Mouse (Mus musculus): ENCODE measurements around the gene Fbln2. TPM values are rescaled to one million over a fixed set of nuclear protein-coding genes. Genes with fewer than 3 reads are reported as not detected.
A peak's percentile ranks its signal among the peaks of the same experiment; 100 is the strongest.

Gene Fbln2
- polyA plus RNA-seq, 1 experiment = 2.4 TPM

- no peak for TF ChIP-seq CTCF (IDR thresholded peaks at IDR 0.05; ENCODE audit: control insufficient read depth, insufficient read depth, insufficient replicate concordance, low read depth, low read length)
- no peak for TF ChIP-seq POLR2A (IDR thresholded peaks at IDR 0.05; ENCODE audit: control insufficient read depth, low read depth, low read length)
- H3K36me3 ChIP-seq (ENCODE audit: control insufficient read depth, insufficient read depth, low read length) = no peaks in the 10 kb centered on the region
- H3K4me3 ChIP-seq (ENCODE audit: control insufficient read depth, low read depth, low read length) = no peak overlapping the region
- H3K27me3 ChIP-seq (ENCODE audit: control insufficient read depth, insufficient read depth, low read length) = no peaks in the 10 kb centered on the region
- H3K4me1 ChIP-seq (ENCODE audit: control insufficient read depth, insufficient read depth, low read length) = no peaks in the 10 kb centered on the region
- no peak overlapping the region for H3K27ac ChIP-seq (ENCODE audit: control insufficient read depth, insufficient read depth, low read depth, low read length)
Observed at GRCm38 (mm10) chr6:91184776-91185175, 27.5 kb upstream of the Fbln2 start.

GRCm38 (mm10) chr6:91185502-91185901, 26.8 kb upstream of the Fbln2 start:
- Histone ChIP-seq H3K27ac (ENCODE audit: control insufficient read depth, insufficient read depth, low read depth, low read length) (no peak overlapping the region), H3K36me3 (ENCODE audit: control insufficient read depth, insufficient read depth, low read length) (no peaks in the 10 kb centered on the region), H3K27me3 (ENCODE audit: control insufficient read depth, insufficient read depth, low read length) (no peaks in the 10 kb centered on the region), H3K4me1 (ENCODE audit: control insufficient read depth, insufficient read depth, low read length) (no peaks in the 10 kb centered on the region), H3K4me3 (ENCODE audit: control insufficient read depth, low read depth, low read length) (no peak overlapping the region)
- TF ChIP-seq POLR2A (IDR thresholded peaks at IDR 0.05; ENCODE audit: control insufficient read depth, low read depth, low read length) (no peak), CTCF (IDR thresholded peaks at IDR 0.05; ENCODE audit: control insufficient read depth, insufficient read depth, insufficient replicate concordance, low read depth, low read length) (no peak)

- Histone ChIP-seq H3K36me3 (ENCODE audit: control insufficient read depth, insufficient read depth, low read length) (no peaks in the 10 kb centered on the region), H3K27ac (ENCODE audit: control insufficient read depth, insufficient read depth, low read depth, low read length) (no peak overlapping the region), H3K4me1 (ENCODE audit: control insufficient read depth, insufficient read depth, low read length) (no peaks in the 10 kb centered on the region), H3K27me3 (ENCODE audit: control insufficient read depth, insufficient read depth, low read length) (no peaks in the 10 kb centered on the region), H3K4me3 (ENCODE audit: control insufficient read depth, low read depth, low read length) (no peak overlapping the region)
- TF ChIP-seq CTCF (IDR thresholded peaks at IDR 0.05; ENCODE audit: control insufficient read depth, insufficient read depth, insufficient replicate concordance, low read depth, low read length) (peak; percentile 96; the same call in 1 of the 2 replicates), POLR2A (IDR thresholded peaks at IDR 0.05; ENCODE audit: control insufficient read depth, low read depth, low read length) (no peak)
Observed at GRCm38 (mm10) chr6:91186161-91186931, 25.9 kb upstream of the Fbln2 start.

DNA sequence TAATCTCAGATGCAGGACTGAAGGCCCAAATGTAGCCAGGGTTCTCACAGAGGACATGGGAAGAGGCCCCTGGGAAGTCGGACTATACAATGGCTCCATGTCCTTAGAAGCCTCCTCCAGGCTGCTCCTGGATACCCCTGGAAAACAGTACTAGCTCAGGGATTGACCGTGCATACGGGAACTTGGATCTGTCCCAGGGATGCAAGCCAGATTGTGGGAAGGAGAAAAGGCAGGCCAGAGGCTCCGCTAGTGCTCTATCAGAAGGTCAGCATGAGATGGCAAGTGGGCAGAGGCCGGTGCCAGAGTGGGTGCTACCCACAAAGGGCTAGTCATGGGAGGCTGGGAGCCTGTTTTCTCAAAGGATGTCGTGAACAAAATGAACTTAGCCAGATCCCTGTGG, 25.3 kb upstream of the Fbln2 start:
- Histone ChIP-seq H3K4me1 (ENCODE audit: control insufficient read depth, insufficient read depth, low read length) (no peaks in the 10 kb centered on the region), H3K36me3 (ENCODE audit: control insufficient read depth, insufficient read depth, low read length) (no peaks in the 10 kb centered on the region), H3K27me3 (ENCODE audit: control insufficient read depth, insufficient read depth, low read length) (no peaks in the 10 kb centered on the region), H3K4me3 (ENCODE audit: control insufficient read depth, low read depth, low read length) (no peak overlapping the region), H3K27ac (ENCODE audit: control insufficient read depth, insufficient read depth, low read depth, low read length) (no peak overlapping the region)
- TF ChIP-seq CTCF (IDR thresholded peaks at IDR 0.05; ENCODE audit: control insufficient read depth, insufficient read depth, insufficient replicate concordance, low read depth, low read length) (no peak), POLR2A (IDR thresholded peaks at IDR 0.05; ENCODE audit: control insufficient read depth, low read depth, low read length) (no peak)

DNA sequence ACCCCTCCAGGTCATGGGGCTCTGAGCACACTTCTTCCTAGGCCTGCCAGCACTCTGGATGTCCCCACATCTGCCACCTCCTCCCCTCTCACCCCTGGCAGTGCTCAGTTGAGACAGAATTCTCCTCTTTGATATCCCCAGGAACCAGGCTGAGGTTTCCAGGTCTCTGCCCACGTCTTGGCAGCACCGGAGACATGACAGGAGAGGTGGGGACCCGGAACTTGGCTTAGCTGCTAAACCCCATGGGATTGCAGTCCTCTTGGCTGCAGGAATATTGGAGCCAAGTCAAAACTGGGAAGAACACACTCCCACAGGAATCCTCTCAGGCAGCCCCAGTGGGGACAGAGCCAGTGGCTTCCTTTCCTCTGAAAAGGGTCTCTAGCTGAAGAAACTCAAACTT, 24.4 kb upstream of the Fbln2 start:
- Histone ChIP-seq H3K36me3 (ENCODE audit: control insufficient read depth, insufficient read depth, low read length) (no peaks in the 10 kb centered on the region), H3K4me3 (ENCODE audit: control insufficient read depth, low read depth, low read length) (no peak overlapping the region), H3K4me1 (ENCODE audit: control insufficient read depth, insufficient read depth, low read length) (no peaks in the 10 kb centered on the region), H3K27me3 (ENCODE audit: control insufficient read depth, insufficient read depth, low read length) (no peaks in the 10 kb centered on the region), H3K27ac (ENCODE audit: control insufficient read depth, insufficient read depth, low read depth, low read length) (no peak overlapping the region)
- no peak for TF ChIP-seq CTCF (IDR thresholded peaks at IDR 0.05; ENCODE audit: control insufficient read depth, insufficient read depth, insufficient replicate concordance, low read depth, low read length)
- no peak for TF ChIP-seq POLR2A (IDR thresholded peaks at IDR 0.05; ENCODE audit: control insufficient read depth, low read depth, low read length)

DNA sequence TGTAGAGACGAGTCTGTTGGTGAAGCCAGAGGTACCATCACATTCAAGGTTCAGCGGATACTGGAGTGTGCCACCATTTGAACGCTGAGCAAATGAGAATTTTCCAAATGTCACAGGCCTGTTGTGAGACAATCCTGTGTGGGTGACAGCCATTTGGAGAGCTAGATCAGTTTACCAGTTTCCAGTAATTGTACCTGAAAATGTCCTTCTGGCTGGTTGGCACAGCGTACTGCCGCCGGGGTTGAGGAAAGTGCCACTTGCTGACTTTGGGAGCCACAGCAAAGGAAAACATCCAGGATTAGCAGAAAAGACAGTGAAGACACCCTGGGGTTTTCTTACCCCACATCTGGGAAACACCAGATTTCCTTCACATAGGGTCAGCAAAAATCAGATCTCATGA, 22.3 kb upstream of the Fbln2 start:
- H3K27ac ChIP-seq (ENCODE audit: control insufficient read depth, insufficient read depth, low read depth, low read length) = no peak overlapping the region
- TF ChIP-seq POLR2A (IDR thresholded peaks at IDR 0.05; ENCODE audit: control insufficient read depth, low read depth, low read length) = no peak
- no peak for TF ChIP-seq CTCF (IDR thresholded peaks at IDR 0.05; ENCODE audit: control insufficient read depth, insufficient read depth, insufficient replicate concordance, low read depth, low read length)
- no peaks in the 10 kb centered on the region for H3K27me3 ChIP-seq (ENCODE audit: control insufficient read depth, insufficient read depth, low read length)
- H3K36me3 ChIP-seq (ENCODE audit: control insufficient read depth, insufficient read depth, low read length) = no peaks in the 10 kb centered on the region
- no peaks in the 10 kb centered on the region for H3K4me1 ChIP-seq (ENCODE audit: control insufficient read depth, insufficient read depth, low read length)
- H3K4me3 ChIP-seq (ENCODE audit: control insufficient read depth, low read depth, low read length) = no peak overlapping the region

- Histone ChIP-seq H3K27me3 (ENCODE audit: control insufficient read depth, insufficient read depth, low read length) (no peaks in the 10 kb centered on the region), H3K4me3 (ENCODE audit: control insufficient read depth, low read depth, low read length) (no peak overlapping the region), H3K4me1 (ENCODE audit: control insufficient read depth, insufficient read depth, low read length) (no peaks in the 10 kb centered on the region), H3K27ac (ENCODE audit: control insufficient read depth, insufficient read depth, low read depth, low read length) (no peak overlapping the region), H3K36me3 (ENCODE audit: control insufficient read depth, insufficient read depth, low read length) (no peaks in the 10 kb centered on the region)
- TF ChIP-seq POLR2A (IDR thresholded peaks at IDR 0.05; ENCODE audit: control insufficient read depth, low read depth, low read length) (no peak), CTCF (IDR thresholded peaks at IDR 0.05; ENCODE audit: control insufficient read depth, insufficient read depth, insufficient replicate concordance, low read depth, low read length) (no peak)
Observed at GRCm38 (mm10) chr6:91191465-91191864, 20.8 kb upstream of the Fbln2 start.
